Mouse (Mus musculus) monocyte, adult 2 months (primary cell): ENCODE results near the gene Lig1.
"Not testable (repeated sequence)": the region's sequence is repeated elsewhere in the genome, so short reads cannot be mapped to it uniquely, and the experiment has no call there.

Experiments
- DNase-seq, 2 experiments: peaks; one replicate each; pipeline ENCODE4 v3.0.0; 2022; ENCODE audit warnings: low spot score in 2 of 2, low read depth in 1 of 2

Gene Lig1

DNA sequence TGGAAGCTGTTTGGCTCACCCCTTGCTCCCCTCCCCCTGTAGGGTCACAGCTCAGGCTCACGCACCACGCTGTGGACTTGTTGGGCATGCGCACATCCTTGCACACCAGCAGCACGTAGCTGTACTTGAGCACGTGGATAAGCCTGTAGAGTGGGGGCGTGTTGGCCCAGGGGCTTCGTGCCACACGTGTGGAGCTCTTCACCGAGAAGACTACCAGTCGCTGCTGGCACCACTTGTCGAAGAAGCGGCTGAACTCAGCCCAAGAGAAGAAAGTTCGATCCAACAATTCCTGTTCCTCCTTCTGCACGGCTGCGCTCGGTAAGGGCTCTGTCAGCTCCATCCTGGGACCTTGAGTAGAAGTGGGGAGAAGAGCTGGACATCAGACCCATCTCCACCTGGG, at the start of gene Lig1:
Lig1 (plus strand) TSS at position 203 of the 400 bp plus-strand sequence.
- no peak for DNase-seq

DNA sequence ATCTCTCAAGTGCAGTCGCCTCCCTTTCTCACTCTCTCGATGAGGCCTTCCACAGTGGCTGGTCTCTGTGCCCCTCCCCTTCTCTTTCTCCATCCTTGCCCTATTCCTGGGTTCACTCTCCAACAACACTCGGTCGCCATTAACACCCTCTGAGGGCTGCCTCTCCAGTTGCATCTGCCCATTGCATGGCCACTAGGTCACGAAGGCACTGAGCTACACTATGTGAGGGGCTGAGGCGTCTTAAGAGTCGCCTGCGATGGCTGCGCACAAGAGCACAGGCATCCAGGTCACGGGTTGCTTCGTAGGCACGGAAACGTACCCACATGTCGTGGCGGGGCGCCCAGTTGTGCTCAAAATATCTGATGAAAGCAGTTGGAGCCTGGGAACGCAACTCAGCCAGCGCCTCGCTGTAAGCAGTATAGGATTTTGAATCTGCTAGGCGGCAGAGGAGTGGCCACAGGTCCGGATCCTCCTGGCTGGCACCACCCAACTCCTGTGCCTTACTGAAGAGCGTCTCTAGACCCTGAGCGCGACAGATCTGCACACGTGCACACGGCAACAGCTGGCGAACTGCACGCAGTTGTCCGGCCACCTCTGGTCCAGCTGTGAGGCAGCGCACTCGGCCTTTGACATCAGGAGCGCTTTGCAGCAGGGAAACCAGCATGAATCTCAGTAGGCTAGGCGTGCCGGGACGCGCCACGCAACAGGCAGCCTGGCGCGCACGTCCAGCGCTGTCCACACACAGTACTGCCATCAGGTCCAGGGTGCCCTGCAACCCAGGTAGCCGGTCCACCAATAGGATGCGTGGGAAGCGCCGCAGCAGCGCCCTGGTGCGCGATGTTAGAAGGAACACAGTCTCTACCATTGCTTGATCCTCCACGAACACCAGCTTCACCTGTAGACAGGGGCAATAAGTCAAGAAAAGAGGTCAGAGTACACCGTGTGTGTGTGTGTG, 16.1 kb upstream of the Lig1 start:
- no peak for DNase-seq

DNA sequence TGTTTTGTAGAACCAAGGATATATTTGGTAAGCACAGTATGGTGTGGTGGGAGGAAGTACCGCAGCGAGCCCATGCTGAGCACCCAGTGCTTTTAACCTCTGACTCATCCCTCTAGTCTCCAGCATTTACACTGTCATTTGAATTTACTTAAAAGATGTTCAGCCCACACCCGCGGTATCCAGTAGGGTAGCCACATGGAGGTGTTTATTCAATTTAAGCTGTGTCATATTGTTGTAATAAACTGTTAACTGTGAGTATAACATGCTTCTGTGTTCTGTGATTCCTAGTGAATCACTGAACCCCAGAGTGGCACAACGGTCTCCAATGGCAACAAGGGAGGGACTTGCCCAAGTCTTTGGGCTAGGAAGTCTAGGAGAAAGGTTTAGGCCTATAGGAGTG, 13.2 kb upstream of the Lig1 start:
- DNase-seq = no peak

DNA sequence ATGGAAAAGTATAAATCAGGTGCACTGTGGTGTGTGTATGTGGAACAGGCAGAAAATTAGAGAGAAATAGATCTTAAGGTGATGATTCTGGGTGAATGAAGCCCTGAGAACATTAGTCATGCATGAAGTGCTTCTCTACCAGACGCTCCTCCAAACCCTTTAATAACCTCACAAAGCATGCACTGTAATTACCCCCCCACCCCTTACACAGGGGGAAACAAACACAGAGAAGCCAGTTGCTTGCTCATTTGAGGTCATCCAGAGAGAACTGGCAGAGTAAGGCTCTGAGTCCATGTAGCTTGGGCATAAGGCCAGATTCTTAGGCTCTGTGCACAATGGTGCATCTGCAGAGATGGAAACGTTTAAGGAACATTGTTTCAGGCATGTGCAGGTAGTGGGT, 12.7 kb upstream of the Lig1 start:
- no peak for DNase-seq

DNA sequence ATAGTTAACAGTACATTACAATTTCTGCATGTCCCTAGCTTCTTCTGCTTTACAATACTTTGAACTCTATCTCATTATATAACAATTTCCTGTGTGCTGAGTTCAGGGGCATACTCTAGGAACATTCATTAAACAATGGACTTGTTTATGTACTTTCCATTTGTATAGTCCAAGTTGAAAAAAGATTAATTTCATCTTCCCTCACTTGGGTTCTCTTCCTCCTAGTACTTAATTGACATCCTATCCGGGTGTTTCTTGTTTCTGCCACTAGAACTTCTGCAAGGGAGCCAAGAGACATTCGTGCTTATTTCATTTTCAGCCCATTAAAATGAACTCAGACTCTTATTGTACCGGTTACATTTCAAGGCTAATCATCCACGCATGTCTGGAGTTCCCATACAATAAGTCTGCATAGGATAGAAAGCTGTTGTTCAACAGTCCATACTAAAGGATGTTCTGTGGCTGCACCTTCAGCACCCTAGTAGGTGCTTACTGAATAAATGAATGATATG, 8.3 kb upstream of the Lig1 start:
- DNase-seq = no peak

DNA sequence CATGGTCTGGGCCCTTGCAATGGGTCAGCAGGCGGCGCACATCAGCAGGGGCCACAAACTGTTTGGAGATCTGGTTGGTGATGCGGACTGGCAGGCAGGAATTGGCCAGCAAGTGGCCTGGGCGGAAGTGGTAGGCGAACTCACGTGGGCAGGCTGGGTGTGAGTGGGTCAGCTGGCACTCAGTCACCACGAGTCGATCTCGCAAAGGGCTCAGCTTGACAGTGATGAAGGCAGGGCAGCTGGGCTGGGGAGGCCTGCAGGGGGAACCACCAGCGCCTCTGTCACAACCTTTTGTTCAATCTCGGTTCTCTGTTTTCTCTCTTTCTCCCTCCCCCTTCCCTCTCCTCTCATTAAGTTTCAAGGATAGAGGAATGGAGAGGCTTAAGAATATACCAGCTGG, 7.7 kb upstream of the Lig1 start:
- no peak for DNase-seq

DNA sequence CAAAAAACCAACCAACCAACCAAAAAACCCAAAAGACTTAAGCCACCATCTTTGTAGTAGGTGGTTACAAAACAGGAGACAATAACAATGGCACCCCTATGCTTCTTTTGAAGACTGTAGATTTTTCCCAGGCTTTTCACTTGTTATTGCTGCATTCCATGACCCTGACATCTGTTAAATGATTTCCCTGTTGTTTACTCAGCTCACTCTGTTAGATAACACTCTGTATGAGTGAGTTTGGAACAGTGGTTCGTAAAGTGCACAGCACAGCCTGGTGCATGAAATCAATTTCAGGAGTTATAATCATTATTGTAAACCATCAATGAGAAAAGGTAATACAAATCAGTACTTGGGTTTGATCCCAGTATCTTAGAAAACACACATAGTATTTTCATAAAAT, 5.4 kb upstream of the Lig1 start:
- no peak for DNase-seq

DNA sequence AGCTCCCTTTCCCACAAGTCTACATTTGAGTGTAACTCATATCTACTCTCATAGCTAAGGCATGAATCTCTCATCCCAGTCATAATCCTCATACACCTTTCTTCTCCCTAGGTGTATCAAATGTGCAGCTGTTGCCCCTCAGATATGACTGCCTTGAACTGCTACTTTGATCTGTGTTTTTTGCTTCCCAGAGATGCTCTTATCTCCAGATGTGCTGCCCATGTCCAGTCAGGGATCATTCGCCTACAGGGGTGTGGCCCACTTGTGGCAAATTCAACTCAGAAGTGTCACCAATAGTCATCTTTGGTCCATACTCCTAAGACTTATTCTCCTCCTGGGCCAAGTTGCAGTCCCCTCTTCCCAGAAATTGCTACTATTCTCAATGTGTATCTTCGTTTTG, 750 bp downstream of the Lig1 start:
- DNase-seq = no peak

DNA sequence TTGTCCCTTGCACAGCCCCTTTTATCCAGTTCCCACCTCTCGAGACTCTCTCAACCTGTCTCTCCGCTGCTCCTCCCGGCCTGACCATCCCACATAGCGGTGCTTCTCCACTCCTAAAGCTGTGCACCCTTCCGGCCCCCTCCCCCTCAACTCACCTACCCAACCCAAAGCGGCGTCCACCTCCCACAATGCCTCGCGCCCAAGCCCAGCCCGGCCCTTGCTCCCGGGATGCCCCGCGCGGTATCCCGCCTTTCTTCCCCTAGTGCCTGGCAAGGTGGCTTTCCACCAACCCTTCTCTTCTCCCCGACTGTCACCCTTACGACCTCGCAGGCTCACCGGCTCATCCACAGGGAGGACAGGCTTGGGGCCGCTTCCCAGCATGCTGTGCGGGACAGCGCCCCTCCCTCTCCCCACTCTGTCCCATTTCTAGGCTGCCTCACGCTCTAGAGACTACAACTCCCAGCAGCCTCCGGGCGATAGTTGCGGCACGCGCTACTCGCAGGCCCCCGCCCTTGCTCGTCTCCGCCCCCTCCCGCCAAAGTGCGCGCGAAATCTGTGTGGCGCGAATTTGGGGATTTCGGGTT, 1.3 kb downstream of the Lig1 start, which contains the start of gene Zswim9:
Zswim9 (minus strand) TSS at position 414 of the 584 bp plus-strand sequence.
- peak; percentile 77 to 85 for DNase-seq

DNA sequence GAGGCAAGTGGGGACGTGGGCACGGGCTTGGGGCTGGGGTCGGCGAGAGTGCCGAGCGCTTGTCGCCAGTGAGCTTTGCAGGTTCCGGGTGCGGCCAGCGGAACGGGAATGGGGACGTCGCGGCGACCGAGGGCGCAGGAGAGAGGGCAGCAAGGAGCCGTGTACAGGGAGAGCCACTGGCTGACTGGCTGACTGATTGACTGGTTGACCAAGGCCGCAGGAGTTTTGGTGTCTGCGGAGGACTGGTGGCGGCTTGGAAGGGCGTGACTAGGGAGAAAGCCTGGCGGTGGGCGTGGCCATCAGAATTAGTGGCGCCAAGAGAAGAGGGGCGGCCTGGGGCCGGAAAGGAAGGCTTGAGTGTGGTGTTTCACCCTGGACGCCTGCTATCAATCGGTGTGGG, 1.9 kb downstream of the Lig1 start:
- not testable (repeated sequence) for DNase-seq

DNA sequence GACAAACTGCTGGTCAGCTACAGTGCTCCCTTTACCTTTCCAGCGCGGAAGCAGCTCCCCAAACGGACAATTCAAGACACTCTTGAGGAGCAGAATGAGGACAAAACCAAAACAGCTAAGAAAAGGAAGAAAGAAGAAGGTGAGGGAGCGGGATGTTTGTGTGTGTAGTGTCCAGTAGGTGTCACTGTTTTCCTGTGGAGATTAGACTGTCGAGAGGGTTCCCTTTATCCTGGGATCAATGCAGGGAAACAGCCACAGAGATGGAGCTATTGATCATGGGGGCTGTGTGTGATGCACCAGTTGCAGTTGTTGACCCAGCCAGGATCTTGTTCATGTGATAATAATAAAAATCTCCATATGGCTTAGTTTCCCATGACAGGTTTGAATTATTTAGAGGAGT, 11.5 kb downstream of the Lig1 start:
- no peak for DNase-seq

DNA sequence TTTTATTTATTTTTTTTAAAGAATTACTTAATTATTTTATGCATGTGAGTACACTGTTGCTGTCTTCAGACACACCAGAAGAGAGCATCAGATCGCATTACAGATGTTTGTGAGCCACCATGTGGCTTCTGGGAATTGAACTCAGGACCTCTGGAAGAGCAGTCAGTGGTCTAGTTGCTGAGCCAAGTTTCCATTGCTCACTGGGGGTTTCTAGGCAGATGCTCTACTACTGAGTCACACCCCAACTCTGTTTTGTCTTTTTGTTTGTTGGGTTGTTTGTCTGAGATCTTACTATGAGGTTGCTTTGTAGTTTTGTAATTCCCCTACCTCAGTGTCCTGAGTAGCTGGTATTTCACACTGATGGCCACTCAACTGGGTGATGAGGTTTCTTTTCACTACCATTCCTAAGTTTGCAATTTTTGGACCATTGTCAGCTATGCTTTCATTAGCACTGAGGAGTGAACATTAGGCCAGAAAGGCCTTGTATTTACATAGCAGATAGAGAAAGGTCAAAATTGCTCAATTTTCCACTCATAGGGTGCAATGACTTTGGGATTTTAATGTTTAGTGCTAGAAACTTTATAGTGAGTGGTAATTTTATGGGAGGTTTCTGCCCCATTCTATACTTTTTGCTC, 13.1 kb downstream of the Lig1 start:
- no peak for DNase-seq

DNA sequence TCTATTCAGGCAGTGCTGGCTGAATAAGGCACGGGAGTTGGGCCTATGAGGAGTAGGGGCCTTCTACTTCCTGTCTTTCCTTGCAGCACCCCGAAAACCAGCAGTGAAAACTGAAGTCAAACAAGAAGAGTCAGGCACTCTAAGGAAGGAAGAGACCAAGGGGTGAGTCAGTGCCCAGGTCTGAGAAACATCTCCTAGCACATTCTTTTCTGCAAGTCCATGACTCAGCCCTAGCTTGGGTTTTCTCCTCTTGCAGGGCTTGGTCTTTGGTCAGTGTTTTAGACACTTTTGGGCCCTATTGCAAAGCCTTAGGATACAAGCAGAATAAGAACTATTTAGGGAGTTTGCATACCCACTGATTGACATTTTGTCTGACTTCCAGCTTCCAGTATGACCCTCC, 14.3 kb downstream of the Lig1 start:
- DNase-seq = no peak

DNA sequence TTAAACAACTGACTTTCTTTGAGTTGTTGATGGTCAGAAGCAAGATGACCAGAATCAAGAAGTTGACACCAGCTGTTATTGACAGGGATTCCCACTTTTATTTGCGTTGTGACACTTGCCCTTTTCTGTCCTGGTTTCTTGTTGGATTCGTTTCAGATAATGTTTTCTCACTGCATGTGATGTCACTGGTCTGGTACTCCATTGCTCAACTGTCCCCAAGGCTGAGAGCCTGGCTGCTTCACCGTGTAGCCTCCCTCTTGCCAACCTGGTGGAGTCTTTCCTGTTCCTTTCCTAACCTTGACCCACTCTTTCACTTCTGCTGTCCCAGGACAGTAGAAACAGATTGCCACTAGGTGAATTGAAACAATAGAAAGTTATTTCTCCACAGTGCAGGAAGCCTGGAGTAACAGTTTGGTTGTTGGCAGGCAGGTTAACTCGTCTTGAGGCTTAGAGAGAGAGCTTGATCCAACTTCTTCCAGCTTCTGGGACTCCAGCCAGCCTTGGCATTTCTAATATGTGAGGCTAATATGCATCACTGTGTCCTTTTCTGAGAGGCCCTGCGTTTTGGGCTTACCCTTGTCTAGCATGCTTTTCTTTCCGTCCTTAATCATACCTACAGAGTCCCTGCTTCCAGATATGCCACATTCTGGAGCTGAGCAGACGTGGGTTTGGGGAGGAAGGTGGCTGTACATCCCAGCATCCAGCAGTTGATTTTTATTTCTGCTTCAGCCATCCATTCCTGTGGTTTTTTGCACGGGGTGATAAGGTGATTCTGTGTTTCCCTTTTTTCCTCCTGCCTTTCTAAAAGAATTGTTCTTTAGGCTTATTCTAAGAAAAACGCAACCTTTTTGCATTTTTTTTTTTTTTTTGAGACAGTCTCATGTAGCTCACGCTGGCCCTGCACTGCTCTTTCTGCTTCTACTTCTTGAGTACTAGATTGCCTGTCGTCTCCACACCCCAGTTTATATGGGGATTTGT, 17.1 kb downstream of the Lig1 start:
- DNase-seq = no peak

DNA sequence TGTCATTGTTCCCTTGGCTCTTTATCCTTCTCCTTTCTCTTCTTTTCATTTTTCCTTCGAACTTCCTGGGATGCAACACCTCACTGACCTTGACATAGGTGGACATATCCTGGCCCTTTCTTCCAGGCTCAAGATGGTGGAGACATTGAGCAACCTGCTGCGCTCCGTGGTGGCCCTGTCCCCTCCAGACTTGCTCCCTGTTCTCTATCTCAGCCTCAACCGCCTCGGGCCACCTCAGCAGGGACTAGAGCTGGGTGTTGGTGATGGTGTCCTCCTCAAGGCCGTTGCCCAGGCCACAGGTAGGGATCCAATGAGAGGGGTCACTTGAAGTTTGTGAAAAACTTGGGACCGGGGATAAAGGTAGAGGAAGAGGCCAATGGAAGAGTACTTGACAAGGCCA, 18.2 kb downstream of the Lig1 start:
- DNase-seq = no peak

DNA sequence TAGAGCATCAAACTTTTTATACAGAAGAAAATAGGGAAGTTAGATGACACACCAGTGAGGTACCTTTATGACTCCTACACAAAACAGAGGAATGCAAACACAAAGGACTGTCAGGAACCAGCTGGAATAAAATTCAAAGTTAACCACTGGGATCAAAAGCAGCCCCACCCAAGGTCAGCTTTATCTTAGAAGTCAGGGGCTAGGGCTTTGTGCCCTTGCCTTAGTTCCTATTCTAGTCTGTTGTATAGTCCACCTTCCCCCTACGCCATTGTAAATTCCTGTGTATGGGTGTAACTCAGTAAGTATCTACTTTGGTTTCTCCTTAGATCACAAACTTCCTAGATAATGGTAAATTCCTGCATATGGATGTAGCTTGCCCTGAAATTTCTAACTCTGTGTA, 20.6 kb downstream of the Lig1 start:
- no peak for DNase-seq

DNA sequence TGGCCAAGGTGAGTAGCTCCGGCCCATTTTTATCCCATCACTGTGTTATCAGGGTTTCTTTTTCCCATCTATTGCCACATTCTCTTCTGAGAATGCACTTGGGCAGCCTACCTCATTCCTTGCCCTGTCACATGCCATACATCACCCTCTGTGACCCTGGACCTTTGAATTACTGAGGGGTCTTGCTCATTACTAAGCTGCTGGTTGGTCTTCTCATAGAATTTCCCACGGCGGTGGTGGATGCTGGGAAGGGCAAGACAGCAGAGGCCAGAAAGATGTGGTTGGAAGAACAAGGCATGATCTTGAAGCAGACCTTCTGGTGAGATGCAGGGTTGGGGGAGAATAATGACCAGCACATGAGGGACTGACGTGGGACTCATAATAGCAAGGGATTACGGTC, 21.7 kb downstream of the Lig1 start:
- DNase-seq = no peak

DNA sequence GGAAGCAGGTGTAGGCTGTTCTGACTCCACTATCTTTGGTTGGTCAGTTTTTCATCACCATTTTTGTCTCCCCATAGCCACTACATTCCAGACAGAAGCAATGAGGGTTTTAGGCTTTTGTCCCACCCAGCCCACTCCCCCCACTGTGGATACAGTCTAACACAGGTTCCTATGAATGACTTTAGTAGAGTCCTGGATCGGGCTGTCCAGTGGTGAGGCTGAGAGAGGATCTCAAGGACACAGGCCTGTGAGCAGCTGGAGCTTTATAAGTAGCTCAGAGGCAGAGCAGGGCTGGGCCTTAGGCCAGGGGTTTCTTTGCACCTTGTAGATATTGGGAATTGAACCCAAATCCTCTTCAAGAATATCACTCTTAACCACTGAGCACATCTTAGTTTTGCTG, 24.6 kb downstream of the Lig1 start:
- DNase-seq = no peak

DNA sequence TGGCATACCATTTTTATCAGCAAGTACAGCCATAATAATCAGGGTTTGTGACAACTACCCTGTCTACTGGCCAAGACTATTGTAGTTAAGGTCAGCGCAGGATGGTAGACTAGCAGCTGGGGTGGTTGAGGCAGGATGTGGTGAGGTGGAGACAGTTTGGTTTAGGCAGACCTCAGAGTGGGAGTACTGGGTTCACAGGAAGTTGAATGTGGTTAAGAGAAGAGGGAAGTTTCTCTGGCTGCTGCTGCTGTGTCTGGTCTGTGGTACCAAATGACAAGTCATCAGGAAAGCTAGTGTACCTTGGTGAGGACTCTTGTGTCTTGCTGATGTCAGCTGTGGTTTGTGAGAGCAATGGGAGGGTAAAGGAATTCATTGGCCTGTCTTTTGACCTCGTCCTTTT, 25.7 kb downstream of the Lig1 start:
- peak; percentile 5 to 28 for DNase-seq

DNA sequence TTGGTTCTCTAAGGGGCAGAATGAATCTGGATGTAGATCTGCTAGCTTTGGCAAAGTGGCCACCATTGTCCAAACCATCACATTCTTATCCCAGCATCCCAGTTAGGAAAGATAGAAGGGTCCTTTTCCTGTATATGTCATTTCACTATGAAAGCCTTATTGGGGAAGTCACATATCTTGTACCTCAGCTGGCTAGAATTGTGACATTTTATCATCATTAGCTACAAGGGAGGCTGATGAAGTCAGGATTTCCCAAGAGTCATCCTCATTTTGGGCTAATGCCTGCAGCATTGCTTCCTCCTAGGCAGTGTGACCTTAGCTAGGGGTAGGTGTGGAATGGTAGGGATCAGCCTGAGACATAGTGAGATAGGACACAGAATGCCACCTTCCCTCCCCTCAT, 26.3 kb downstream of the Lig1 start:
- DNase-seq = no peak

DNA sequence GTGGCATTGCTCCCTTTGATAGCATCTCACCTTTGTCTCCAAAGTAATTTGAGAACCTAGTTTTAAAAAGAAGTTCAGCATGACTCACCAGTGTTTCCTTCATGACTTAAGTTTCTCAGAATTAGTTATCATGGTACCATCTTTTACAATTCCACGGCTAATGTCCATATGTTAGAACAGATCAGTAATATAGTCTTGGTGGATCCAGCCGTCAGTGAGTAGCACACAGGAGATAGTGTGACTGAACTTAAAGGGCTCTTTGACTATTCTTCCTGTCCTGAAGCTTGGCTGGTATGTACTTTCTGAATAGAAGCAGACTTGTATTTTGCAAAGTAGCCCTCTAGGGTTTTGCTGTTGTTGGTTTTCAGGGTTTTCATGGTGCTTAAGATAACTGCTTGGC, 32.3 kb downstream of the Lig1 start:
- DNase-seq = no peak
